Mouse (Mus musculus) G1E (cell line): Measurements from ENCODE around the gene Jun. TPM values are rescaled to one million over a fixed set of nuclear protein-coding genes. Genes with fewer than 3 reads are reported as not detected.

ENCODE experiments used
- ATAC-seq: 2 replicates; pipeline ENCODE4 v1.8.0; 2016; ENCODE audit warnings: mild to moderate bottlenecking; ENCODE audit not compliant: insufficient number of reproducible peaks, poor library complexity, low FRiP score, severe bottlenecking; ENCODE audit errors: extremely low read depth
- DNase-seq: peaks from one replicate; pipeline ENCODE4 v3.0.0; 2012; ENCODE audit warnings: low spot score
- H3K27me3 ChIP-seq: 2 replicates; pipeline ENCODE4 v1.6.1; 2012; ENCODE audit warnings: mild to moderate bottlenecking, low read length, inconsistent platforms; ENCODE audit not compliant: insufficient read depth
- H3K36me3 ChIP-seq: replicated peaks from 2 replicates; pipeline ENCODE3; 2012; ENCODE audit warnings: mild to moderate bottlenecking, inconsistent platforms
- H3K4me1 ChIP-seq: 2 replicates; pipeline ENCODE4 v1.6.1; 2012; ENCODE audit warnings: low read depth, low read length, inconsistent platforms, mixed read lengths; ENCODE audit not compliant: insufficient read depth
- H3K4me3 ChIP-seq: 2 replicates; pipeline ENCODE4 v1.5.1; 2012; ENCODE audit warnings: low read depth, mild to moderate bottlenecking, inconsistent platforms, low read length, moderate library complexity, mixed read lengths
- H3K9me3 ChIP-seq: replicated peaks from 2 replicates; pipeline ENCODE4 v1.6.1; 2012; ENCODE audit warnings: inconsistent platforms
- CTCF ChIP-seq: IDR thresholded peaks from 2 replicates; pipeline ENCODE4 v1.5.1; 2012; ENCODE audit warnings: low read depth, low read length, inconsistent platforms, mixed read lengths
- GATA1 ChIP-seq: IDR thresholded peaks from 2 replicates; pipeline ENCODE4 v1.6.1; 2012; ENCODE audit warnings: borderline replicate concordance, low read length, inconsistent platforms, mixed read lengths
- GATA2 ChIP-seq: IDR thresholded peaks from 2 replicates; pipeline ENCODE4 v1.6.1; 2012; ENCODE audit warnings: low read depth, low read length, inconsistent platforms, borderline replicate concordance
- POLR2AphosphoS5 ChIP-seq: IDR thresholded peaks from 2 replicates; pipeline ENCODE4 v1.6.1; 2012; ENCODE audit warnings: low read depth, low read length, inconsistent platforms; ENCODE audit not compliant: insufficient replicate concordance
- TAL1 ChIP-seq: conservative IDR thresholded peaks from 2 replicates; pipeline ENCODE4 v1.6.1; 2012; ENCODE audit warnings: low read depth, low read length, inconsistent platforms, mixed read lengths
- polyA plus RNA-seq: library from polyadenylated mRNA; stranded (reverse); fragments of >175 nt; gene quantifications from 2 replicates; pipeline ENCODE4 v1.2.3, GENCODE M21; 2012
- total RNA-seq, 2 experiments: library from RNA; stranded (forward) in 1 of 2; stranded (reverse) in 1 of 2; fragments of 200-1000 nt in 1 of 2; fragments of >200 nt in 1 of 2; fragmentation: Nextera tagmentation in 1 of 2; gene quantifications; 2 replicates each; pipeline ENCODE4 v1.2.3; 2014 to 2017

Jun gene
- total and polyA plus RNA-seq, 3 experiments, result 1.7 to 2.9 (median 2.3) TPM

DNA sequence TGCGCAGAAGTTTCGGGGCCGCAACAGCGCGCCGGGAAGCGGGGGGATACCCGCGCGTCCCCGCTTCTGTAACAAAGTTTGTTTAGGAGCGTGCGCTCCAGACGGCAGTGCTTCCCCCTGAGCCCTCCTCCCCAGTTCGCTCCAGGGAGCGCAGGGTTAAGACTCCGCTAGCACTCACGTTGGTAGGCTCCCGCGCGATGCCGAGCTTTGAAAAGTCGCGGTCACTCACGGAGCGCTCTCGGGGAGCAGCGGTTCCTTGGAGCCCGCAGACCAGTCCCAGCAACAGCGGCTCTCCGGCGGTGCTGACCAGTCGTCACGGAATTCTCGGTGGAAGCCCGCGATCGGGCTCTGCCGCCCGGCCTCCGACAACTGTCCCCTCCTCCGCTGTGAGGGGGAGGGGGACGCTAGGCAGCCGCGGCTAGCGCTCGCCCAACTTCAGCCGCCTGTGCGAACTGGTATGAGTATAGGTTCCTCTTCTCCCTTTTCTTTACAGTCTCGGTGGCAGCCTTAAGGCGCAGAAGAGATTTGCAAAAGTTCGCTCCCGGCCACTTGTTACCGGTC lies 631 bp downstream of the Jun start:
- peaks cover 47% of the 10 kb centered on the region for H3K4me1 ChIP-seq
- no peak for ATAC-seq
- H3K4me3 ChIP-seq, result peak overlapping the region; percentile 77
- TF ChIP-seq POLR2AphosphoS5 (no peak), GATA2 (no peak), GATA1 (no peak), CTCF (no peak), TAL1 (no peak)
- H3K36me3 ChIP-seq, result no peaks in the 10 kb centered on the region
- H3K27me3 ChIP-seq, result peaks cover 22% of the 10 kb centered on the region
- DNase-seq, result peak; percentile 18
- peaks cover 19% of the 10 kb centered on the region for H3K9me3 ChIP-seq

DNA sequence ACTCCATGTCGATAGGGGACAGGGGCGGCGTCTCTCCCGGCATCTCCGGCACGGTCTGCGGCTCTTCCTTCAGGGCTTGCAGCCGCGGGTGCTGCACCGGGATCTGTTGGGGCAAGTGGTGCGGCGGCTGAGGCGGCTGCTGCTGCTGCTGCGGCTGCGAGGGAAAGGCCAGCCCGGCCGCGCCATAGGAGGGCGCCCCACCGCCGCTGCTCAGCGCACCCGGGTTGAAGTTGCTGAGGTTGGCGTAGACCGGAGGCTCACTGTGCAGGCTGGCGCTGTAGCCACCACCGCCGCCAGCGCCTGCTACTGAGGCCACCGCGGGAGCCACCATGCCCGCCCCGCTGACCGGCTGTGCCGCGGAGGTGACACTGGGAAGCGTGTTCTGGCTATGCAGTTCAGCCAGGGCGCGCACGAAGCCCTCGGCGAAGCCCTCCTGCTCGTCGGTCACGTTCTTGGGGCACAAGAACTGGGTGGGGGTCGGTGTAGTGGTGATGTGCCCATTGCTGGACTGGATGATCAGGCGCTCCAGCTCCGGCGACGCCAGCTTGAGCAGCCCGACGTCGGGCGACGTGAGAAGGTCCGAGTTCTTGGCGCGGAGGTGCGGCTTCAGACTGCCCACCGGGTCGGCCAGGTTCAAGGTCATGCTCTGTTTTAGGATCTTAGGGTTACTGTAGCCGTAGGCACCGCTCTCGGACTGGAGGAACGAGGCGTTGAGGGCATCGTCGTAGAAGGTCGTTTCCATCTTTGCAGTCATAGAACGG lies 1.3 kb downstream of the Jun start:
- TF ChIP-seq GATA2 (no peak), POLR2AphosphoS5 (no peak), TAL1 (no peak), CTCF (no peak), GATA1 (no peak)
- H3K4me3 ChIP-seq, result peak overlapping the region; percentile 77; the same call in 1 of the 2 replicates
- H3K36me3 ChIP-seq, result no peaks in the 10 kb centered on the region
- ATAC-seq, result no peak
- peaks cover 22% of the 10 kb centered on the region for H3K27me3 ChIP-seq
- peaks cover 19% of the 10 kb centered on the region for H3K9me3 ChIP-seq
- DNase-seq, result no peak
- H3K4me1 ChIP-seq, result peaks cover 47% of the 10 kb centered on the region

DNA sequence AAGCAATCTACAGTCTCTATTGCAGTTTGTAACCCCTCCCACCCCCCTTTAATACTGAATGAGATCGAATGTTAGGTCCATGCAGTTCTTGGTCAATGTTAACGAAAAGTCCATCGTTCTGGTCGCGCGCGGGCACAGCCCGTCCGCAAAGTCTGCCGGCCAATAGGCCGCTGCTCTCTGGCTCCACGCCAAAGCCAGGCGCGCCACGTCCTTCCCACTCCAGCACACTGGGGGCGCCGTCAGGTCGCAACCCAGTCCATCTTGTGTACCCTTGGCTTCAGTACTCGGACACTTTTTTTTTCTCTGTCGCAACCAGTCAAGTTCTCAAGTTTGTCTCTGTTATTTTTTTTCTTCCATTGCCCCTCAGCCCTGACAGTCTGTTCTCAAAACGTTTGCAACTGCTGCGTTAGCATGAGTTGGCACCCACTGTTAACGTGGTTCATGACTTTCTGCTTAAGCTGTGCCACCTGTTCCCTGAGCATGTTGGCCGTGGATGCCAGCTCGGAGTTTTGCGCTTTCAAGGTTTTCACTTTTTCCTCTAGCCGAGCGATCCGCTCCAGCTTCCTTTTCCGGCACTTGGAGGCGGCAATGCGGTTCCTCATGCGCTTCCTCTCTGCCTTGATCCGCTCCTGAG lies 2.0 kb downstream of the Jun start:
- no peak overlapping the region for H3K4me3 ChIP-seq
- no peak for DNase-seq
- H3K27me3 ChIP-seq, result peaks cover 22% of the 10 kb centered on the region; the same call in 1 of the 2 replicates
- TF ChIP-seq GATA2, result no peak
- no peak for TF ChIP-seq TAL1
- TF ChIP-seq CTCF, result no peak
- TF ChIP-seq GATA1, result no peak
- H3K4me1 ChIP-seq, result peaks cover 41% of the 10 kb centered on the region
- no peak for ATAC-seq
- no peaks in the 10 kb centered on the region for H3K36me3 ChIP-seq
- H3K9me3 ChIP-seq, result peaks cover 19% of the 10 kb centered on the region

DNA sequence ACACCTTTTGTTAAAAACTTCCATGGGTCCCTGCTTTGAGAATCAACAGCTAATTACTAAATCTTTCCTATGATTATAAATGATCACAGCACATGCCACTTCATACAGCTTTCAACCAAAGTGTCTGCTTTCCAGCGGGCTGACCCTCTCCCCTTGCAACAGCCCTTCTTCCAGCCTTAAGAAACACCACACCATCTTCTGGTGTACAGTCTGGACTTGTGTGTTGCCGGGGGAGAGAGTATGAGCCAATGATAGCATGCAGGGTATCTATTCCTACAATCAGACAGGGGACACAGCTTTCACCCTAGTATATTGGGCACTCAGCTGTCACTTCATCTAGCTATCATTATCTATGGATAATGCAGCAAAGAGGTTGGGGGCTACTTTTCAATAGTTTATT lies 2.9 kb downstream of the Jun start:
- H3K4me3 ChIP-seq, result no peak overlapping the region
- H3K9me3 ChIP-seq, result peaks cover 19% of the 10 kb centered on the region
- ATAC-seq (no peak), DNase-seq (no peak)
- H3K27me3 ChIP-seq, result peaks cover 25% of the 10 kb centered on the region; the same call in 1 of the 2 replicates
- no peaks in the 10 kb centered on the region for H3K36me3 ChIP-seq
- TF ChIP-seq CTCF (no peak), TAL1 (no peak)
- H3K4me1 ChIP-seq, result peaks cover 33% of the 10 kb centered on the region

DNA sequence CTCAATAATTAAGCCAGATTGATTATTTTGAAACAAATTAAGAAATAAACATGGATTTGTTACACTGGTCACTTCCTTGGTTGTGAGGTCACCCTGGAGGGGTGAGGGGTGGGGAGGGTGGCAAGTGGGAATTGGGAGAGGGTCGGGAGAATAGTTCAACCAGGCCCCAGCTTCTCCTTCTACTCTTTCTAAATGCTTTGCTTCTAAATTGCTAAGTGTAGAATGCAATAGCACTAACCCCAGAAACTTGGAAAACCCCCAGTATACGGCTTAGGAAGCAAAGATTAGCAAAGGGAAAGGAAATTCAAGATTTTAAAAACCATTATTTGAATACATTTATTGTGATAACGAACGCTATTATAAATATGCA lies 3.3 kb downstream of the Jun start:
- peaks cover 19% of the 10 kb centered on the region for H3K9me3 ChIP-seq
- H3K4me3 ChIP-seq, result no peak overlapping the region
- H3K36me3 ChIP-seq, result no peaks in the 10 kb centered on the region
- no peak for TF ChIP-seq GATA1
- TF ChIP-seq TAL1, result no peak
- TF ChIP-seq CTCF, result no peak
- TF ChIP-seq POLR2AphosphoS5, result no peak
- no peak for TF ChIP-seq GATA2
- no peak for DNase-seq
- peaks cover 25% of the 10 kb centered on the region; the same call in 1 of the 2 replicates for H3K27me3 ChIP-seq
- peaks cover 29% of the 10 kb centered on the region for H3K4me1 ChIP-seq
- ATAC-seq, result no peak

DNA sequence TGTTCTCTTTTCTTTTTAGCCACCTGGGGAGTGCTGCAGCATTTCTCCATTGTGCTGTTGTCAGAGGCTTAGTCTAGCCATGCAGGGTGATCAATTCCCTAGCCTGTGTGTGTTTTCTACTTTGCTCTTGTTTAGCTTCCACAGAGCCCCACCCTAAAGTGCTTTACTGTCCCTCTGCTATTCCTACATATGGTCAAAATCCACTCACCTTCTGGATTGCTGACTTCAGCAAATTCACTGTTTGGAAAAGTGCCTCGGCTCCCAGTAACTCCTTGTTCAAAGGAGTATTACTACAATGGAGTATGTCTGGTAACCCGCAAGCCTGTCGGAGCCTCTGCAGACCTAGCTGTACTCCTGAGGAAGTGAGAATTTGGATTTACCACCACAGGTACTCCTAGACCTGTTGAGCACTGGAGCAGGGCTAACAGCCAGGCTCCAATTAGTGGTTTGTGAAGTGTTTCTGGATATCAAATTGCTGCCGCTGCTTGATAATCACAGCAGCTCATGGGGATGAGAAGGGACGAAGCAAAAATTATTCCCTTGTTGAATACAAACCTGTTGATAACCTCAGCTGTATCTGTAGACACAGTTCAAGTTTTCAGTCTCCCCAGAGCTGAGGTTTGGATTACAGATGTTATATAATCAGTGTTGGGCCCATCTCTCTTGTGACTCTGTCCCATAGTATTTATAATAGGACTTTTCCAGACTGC lies 3.8 kb downstream of the Jun start:
- no peak for DNase-seq
- no peaks in the 10 kb centered on the region for H3K36me3 ChIP-seq
- TF ChIP-seq CTCF, result no peak
- TF ChIP-seq GATA1, result no peak
- TF ChIP-seq TAL1, result no peak
- peaks cover 19% of the 10 kb centered on the region for H3K9me3 ChIP-seq
- no peak for ATAC-seq
- H3K4me3 ChIP-seq, result no peak overlapping the region
- peaks cover 25% of the 10 kb centered on the region; the same call in 1 of the 2 replicates for H3K27me3 ChIP-seq
- peaks cover 24% of the 10 kb centered on the region for H3K4me1 ChIP-seq
